Mouse (Mus musculus) adrenal gland, postnatal 14 days (tissue): ENCODE results near the gene Crybg2. TPM values are rescaled to one million over a fixed set of nuclear protein-coding genes. Genes with fewer than 3 reads are reported as not detected.

Experiments used
- DNase-seq: peaks from one replicate; pipeline ENCODE4 v3.0.0; 2021; ENCODE audit warnings: mixed read lengths
- total RNA-seq: library from RNA; stranded (reverse); gene quantifications from 2 replicates; pipeline ENCODE4 v1.2.3, GENCODE M21; 2021

Gene Crybg2
- total RNA-seq, 1 experiment from 2014 or later, result not detected

DNA sequence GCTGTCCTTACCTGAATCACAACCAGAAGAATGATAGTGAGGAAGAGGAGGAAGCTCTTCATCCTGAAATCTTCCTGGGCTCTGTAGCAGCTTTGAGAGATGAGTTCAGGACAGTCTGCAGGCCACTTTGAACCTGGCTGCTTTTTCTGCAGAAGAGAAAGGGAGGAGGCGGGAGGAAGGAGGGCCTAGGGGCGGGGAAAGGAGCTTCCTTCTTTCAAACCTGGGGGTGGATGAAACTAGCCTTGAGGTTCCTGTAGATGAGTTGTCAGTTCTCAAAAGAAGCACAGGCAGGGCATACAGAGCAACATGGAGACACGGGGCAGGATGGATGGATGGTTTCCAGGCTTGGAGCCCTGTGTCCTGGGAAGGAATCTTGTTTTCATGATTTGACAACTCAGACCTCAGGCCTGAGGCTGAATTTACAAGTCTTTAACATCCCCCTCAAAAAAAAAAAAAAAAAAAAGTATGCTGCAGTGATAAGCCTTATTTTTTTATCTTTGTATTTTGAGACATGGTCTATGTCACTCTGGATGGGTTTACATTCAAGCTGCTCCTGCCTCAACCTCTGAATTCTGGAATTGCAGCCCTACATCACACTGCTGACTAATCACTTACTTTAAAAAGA is 34.4 kb downstream of the Crybg2 start, which contains the start of gene Cd52:
Gene Cd52 (minus strand): TSS at position 160 of the 625 bp plus-strand sequence.
- DNase-seq, result peak; percentile 48

DNA sequence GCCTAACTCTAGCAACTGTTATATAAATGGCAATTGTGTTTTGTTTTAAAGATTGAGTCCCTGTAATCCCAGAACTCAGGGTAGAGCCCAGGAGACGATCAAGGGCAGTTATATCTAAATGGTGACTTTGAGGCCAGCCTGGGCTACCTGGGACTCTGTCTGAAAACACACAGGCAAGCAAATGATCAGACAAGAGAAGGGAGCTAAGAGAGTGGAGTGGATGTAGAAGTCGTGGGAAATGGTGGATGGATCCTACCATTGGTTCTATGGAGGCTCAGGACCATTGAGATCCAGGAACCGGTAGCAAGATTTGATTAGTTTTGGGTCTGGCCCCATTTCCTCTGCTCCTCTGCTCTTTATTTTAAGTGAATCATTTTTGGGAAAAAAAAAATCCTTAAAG is 35.5 kb downstream of the Crybg2 start:
- DNase-seq, result no peak

DNA sequence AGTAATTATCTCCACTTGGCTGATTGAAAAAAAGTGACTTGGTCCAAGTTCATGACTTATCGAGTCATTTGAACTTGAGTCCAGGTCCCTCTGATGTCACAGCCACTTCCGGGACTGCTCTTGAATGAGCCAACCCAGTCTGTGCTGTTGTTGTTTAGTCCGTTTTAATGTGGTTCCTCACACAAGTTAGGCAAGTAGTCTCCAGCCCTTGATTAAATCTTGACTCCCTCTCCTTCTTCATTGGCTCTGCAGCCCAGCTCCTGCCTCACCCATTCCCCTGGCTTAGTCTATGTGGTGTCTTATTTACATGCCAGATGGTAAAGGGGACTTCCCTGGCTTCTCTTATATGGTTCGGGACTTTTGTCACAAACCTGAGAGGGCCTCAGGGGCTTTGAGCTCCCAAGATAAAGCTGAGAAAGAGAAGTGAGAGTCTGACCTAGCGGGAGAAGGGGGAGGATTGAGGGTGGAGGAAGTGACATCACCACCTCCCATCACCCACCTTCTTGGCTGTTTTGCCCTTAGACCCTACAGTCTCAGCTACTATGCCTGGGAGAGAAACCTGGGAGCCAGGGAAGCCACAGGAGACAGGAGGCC is 36.5 kb downstream of the Crybg2 start:
- DNase-seq, result no peak

DNA sequence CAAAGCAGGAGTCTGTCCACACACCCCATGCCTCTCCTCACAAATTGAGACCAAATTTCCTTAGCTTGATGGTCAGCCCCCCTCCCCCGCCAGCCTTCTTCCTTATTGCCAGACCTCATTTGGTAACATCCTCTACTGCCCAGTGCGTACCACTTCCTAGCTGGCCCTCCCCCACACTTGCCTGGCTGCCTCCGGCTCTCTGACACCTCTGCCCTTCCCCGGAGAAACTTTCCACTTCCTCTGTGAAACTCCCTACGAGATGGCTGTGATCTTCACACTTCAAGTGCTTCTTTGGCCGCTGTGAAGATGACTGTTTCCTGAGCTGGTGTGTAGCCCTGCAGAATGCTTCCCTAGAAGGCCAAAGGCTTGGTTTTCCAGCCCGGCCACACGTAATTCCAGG is 38.0 kb downstream of the Crybg2 start:
- peak; percentile 61 for DNase-seq

DNA sequence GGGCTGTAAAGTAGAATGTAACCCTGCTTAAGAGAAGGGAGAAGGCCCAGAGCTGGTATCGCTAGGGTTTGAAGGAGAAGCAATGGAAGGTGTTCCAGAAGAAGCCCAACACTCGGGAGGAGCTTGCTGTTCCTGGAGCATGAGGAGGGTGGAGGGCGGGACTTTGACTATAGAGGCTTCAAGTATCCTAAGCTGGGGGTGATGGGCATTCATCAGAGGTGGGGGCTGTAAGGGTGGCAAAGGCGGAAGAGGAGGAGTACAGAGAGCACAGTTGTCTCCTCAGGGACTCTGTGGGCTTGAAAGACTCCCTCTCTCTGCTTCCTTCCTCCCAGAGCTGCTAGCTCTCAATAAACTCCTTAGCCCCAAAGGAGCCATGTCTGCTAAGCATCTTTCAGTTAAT is 39.6 kb downstream of the Crybg2 start:
- no peak for DNase-seq

DNA sequence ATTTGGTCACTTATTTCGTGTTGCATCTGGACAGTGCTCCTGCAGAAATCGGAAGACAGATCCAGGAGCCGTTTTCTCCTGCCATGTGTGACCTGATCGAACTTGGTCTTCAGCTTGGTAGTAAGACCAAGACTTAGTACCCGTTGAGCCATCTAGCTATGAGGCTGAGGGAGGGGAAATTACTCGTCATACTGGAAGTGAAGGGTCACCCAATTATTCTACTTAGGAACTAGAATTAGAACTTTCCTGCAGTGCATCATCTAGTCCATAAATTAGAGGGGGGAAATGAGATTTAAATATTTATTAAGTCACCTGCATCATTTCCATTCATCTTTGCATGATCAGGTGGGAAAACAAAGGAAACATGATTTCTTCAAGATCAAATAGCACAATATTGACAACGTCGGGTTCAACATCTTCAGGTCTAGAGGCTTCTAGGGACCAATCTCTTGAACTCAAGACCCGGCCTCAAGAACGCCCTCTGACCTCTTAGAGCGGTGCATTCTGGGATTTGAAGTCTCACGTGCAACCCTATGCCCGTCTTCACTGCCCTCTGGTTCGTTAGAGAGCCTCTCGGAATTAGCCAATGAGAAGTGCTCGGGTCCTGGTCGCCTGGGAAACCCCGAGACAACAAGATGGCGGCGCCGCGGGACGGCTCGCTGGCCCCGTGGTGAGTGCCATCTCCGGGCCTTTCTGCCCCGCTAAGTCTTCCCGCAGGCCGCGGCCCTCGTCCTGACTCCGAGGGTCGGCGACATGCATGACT is 41.5 kb downstream of the Crybg2 start, which contains the start of gene Ubxn11:
Gene Ubxn11 (plus strand): TSS at position 592 of the 763 bp plus-strand sequence.
- DNase-seq, result peak; percentile 95

DNA sequence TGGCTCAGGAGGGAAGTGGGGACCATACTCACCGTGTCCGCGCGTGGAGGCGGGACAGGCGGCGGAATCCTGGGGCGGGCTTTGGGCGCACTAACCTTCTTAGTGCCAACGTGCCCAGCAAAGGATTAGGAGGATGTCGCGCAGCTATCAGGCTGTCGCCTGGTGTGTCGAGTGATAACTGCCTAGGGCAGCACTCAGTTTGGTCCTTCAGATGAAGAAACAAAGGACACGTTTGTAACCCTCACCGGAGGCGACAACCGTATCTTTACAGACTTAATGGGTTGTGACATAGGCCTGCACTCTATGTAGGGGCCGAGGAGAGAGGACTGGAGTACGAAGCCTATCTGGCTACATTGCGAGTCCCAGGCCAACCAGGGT is 42.1 kb downstream of the Crybg2 start:
- DNase-seq, result no peak

DNA sequence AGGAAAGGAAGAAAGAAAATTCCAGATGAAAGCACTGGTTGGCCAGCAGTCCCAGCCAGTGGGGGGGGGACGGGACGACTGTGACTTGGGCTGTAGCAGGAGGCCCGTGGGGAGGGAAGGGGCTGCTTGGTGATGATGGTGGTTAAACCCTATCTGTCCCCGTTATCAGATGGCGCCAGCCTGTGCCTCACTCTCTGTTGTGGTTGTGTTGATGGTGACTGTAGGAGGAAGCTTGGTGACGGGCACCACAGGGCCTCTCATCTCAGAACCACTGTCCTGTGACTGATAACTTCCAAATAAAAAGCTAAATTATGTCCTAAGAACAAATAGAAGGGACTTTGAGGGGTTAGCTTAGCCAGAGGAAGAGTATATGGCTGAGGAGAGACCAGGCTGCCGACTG is 45.5 kb downstream of the Crybg2 start:
- no peak for DNase-seq

DNA sequence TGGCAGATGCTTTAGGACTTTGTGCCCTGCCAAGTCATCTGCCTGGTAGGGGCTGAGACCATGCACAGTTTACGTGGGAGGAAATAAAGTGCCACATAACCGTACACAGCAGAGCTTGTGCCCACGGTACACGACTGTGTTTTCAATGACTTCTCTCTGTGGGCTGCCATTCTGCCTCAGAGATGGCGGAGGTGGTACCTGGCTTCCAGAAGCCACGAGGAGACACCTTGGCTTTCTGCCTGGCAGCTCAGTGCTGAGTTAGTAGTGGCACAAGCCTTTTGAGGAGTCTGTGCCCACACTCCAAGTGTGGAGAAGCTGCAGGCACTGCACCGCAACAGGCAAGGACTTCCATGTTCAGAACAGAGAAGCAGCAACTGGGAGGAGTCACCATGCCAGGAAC is 47.1 kb downstream of the Crybg2 start:
- no peak for DNase-seq

DNA sequence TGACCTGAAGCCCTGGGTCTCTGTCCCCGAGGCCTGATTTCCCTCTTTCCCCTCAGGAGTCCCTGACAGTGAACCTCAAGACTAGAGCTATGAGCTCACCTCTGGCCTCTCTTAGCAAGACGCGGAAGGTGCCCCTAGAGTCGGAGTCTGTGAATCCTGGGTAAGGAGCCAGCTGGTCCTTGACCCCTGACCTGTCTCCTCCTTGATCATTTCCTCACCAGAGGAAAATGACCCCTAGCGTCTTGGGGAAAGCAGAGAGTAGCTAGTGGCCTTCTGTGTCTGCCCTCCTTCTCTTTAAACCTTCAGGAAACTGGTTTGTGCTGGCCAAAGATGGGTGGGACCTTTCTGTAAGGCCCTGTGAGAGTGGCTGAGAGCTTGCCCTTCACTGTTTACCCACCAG is 47.6 kb downstream of the Crybg2 start:
- DNase-seq, result no peak

DNA sequence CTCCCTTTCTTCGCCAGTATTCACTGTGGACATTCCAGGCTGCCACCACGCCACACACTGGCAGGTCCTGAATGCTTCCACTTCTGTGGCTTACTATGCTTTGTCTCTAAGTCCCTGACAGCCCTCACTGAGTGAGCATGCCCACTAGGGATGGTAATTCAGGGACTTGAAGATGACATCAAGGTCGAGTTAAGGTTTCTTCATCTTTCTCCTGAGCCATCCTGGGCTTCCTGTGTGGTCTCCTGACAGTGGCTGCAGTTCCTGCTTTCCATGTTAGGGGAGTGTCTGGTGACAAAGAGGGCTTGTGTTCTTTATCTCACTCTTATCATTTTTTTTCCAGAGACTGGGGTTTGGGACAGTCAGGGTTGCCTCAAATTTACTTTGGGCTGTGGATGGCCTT is 50.0 kb downstream of the Crybg2 start:
- DNase-seq, result no peak

DNA sequence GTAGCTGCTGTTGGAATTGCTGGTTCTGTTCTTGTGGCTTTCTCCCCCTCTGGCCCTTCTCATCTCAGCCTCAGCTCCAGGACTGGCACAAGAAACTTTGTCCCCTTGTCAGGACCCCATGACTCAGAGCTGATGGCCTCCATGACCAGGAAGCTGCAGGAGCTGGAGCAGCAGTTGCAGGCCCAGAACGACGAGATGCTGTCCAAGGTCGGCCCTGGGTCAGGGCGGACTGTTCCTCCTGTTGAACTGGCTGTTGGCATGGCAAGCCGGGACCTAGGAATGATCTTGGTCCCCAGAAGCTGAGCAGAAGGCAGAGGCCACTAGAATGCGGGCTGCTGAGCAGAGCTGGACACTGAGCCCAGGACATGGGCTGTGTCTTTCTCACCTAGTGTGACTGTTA is 51.8 kb downstream of the Crybg2 start:
- no peak for DNase-seq

DNA sequence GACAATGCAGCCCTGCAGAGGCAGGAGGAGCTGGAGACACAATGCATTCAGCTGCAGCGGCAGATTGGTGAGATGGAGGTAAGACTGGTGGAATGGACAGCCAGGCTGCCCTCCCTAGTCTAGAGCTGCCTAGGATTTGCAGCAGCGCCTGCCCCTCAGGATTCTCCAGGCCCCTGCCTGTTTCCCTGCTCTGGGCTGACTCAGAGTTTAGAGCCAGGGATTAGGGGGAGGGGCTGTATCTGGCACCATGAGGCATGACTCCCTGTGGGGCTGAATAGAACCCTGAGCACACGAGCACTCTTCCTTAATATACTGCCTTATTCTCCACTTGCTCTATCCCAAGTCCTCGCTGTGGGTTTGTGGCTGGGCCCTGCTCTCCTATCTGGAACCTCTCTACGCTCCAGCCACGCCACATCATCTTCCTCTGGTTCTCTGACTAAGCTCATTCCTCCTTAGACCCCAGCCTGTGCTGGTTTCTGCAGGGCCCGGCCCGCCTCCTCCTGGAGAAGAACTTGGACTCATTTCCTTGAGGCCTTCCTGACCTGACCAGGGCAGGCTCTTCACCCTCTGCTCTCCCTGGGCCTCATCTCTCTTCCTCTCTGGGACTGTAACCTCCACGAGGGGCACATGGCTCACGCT is 52.9 kb downstream of the Crybg2 start:
- DNase-seq, result no peak

DNA sequence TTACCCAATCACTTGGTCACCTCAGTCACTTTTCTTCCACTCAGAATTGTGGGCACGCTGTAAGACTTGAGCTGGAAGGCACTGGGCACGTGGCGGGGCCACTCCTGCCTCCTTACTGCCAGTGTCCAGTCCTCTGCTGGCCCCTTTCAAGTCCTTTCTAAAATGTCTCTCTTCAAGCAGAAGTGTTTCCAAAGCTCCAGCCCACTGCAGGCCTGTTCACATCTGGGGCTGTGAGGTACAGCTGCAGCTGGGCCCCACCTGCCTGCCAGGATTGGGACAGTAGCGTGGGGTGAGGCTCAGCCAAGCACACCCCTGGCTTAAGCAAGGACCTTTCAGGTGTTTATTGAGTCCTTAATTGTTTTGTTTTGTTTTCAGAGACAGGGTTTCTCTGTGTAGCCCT is 53.4 kb downstream of the Crybg2 start:
- DNase-seq, result no peak

DNA sequence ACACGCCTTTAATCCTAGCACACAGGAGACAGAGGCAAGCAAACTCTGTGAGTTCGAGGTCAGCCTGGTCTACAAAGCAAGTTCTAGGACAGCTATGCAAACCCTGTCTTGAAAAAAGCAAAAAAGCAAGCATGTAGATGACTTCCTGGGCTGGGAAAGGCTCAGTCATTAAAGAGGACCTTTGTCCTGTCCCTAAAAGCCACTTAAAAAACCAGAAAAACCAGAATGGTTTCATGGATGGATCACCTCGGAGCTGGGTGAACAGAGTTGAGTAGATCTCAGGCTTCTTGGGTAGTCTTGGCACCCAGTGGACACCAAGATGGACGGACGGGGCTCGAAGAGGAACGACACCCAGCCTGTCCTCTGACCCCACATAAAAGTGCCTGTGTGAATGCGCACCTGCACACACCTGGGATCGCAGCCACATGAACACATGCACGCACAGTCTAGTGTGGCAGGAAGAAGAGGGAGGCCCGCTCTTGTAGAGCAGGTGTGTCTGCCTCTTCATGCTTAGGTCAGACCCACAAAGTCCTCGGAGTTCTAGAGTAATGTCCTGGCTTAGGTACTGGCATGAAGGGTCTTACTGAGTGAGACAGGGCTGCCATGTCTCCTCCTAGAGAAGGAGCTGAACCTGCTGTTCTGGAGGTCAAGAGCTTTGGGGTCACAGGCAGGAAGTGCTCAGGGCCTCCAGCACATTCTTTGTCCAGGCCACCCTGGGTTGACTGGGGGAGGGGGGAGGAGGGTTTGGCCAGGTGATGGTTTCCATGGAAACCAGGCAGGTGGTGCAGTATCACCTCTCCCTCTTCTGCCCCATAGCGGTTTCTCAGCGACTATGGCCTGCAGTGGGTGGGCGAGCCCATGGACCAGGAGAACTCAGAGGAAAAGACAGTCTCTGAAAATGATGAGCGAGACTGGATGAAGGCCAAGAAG is 54.9 kb downstream of the Crybg2 start:
- DNase-seq, result no peak

DNA sequence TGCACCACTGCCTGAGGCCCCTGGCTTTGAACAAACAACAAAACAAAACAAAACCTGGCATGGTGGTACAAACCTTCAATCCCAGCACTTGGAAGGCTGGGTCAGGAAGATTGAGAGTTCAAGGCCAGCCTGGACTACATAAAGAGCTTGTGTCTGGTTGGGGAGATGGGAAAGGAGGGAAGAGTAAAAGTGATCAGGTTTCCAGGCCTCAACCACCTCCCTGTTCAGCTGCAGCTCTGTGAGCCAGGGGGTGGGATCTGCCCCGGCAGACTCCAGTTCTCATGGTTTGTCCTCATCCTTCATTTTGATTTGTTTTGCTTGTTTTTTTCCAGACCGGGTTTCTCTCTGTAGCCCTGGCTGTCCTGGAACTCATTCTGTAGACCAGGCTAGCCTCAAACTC is 55.9 kb downstream of the Crybg2 start:
- no peak for DNase-seq

DNA sequence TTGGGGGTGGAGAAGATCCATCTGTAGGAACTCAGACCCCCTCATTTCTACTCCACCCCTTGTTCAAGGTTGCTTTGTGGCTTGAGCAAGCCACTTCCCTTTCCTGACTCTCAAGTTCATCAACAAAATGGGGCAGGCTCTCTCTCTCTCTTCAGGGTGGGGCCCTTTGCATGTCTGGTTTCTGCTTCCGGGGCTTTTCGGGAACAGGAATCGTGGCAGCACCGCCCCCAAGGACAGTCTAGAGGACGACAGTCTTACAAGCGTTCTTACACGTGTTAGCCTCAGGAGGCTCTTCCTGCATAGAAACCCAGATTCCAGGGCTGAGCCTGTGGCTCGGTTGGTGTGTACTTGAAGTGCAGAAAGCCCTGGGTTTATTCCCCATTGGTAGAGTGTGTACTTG is 56.4 kb downstream of the Crybg2 start:
- DNase-seq, result no peak

DNA sequence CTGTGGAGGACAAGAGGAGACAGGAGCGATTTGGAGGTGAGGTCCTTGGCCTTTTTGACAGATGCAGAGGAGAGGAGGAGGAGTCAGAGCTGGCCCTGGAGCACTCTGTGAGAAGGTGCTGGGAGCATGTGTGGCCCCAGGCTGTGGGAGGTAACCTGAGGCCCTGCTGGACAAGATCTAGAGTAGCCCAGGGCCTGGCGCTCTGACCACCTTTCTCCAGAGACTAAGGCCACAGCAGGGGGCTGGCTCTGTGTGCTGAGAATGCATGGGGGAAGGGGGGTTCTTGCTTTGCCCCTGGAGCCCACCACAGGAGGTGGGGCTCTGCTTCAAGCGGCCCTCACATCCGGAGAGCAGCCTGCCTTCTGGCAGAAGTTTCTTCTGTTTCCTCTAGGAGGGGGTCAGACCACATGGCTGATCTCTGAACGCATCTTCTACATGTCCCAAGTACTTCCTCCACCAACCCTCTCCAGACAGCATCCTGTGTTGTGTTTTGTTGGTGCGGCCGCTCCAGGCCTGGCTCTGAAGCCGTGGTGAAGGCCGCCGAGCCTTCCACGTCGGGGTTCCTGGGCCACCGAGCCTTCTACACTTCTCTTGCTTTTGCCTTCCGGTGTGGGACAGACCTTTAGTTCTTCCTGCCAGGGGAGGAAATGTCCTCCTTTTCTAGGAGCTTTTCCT is 57.6 kb downstream of the Crybg2 start:
- DNase-seq, result no peak

DNA sequence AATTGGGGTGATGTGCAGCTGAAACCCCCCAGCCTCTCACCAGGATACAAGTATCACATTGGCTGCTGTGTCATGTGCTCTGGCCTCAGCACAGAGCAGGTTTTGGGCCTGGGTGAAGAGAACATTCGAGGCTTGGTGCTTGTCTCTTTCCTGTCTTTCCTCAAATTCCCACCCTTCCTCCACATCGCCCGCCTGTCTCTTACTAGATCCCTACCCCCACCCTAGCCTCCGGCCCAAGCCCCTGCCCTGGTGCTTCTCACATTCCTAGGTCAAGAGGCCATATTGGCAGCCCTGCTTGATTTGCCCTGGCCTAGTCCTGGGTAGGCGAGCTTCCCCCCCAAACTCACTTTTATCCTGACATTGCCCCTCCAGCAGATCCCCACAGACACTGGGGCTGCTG is 58.4 kb downstream of the Crybg2 start:
- no peak for DNase-seq

DNA sequence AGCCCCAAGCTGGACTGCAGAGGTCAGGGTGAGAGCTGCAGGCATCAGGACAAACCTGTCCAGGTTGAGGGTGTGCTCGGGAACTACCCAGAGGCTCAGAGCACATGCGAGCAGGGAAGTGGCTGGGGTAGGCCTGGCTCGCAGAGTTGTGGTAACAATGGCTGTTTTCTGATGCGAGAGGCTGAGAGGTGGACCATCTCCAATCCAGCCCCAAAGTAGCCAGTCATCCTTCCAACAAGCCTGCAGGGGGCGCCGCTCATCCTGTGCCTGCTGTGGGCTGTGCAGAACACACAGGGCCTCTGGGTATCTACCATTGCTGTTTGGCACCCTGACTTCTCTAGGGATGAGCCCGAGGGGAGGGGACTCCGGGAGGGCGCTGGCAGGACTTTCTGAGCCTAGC is 59.0 kb downstream of the Crybg2 start:
- DNase-seq, result no peak

DNA sequence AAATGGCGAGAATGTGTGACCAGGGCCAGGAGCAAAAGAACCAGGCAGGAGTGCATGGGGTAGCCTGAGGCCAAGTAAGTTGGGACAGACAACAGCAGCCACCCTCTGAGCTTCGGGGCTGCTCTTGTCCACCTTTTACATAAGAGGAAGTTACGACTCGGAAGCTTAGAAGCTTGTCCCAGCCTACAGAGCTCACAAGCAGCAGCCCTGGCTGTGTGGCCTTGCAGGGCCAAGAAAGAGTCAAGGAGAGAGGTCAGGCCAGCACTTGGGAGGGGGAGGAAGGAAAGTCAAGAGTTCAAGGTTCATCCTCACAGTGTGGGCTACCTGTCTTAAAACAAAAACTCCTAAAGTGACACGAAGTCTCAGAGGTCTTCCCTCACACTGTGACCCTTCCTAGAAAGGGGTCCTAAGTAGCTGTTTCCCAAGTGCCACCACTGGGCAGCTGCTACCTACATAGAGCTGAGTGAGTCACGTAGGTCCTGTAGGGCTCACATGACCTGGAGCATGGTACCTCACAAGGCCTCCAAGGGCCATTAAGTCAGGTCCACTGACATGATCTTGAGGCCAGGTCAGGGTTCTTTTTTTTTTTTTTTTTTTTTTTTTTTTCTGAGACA is 59.7 kb downstream of the Crybg2 start:
- no peak for DNase-seq
